Mouse (Mus musculus) bone marrow macrophage, adult 2 months (primary cell): ENCODE results near the gene Clybl.

Source experiments
- CTCF ChIP-seq: IDR thresholded peaks from 2 replicates; pipeline ENCODE4 v1.5.1; 2012; ENCODE audit warnings: low read depth, mild to moderate bottlenecking, low read length, moderate library complexity
- POLR2A ChIP-seq: IDR thresholded peaks from 2 replicates; pipeline ENCODE4 v1.6.1; 2012; ENCODE audit warnings: mild to moderate bottlenecking, low read depth, low read length, borderline replicate concordance

DNA sequence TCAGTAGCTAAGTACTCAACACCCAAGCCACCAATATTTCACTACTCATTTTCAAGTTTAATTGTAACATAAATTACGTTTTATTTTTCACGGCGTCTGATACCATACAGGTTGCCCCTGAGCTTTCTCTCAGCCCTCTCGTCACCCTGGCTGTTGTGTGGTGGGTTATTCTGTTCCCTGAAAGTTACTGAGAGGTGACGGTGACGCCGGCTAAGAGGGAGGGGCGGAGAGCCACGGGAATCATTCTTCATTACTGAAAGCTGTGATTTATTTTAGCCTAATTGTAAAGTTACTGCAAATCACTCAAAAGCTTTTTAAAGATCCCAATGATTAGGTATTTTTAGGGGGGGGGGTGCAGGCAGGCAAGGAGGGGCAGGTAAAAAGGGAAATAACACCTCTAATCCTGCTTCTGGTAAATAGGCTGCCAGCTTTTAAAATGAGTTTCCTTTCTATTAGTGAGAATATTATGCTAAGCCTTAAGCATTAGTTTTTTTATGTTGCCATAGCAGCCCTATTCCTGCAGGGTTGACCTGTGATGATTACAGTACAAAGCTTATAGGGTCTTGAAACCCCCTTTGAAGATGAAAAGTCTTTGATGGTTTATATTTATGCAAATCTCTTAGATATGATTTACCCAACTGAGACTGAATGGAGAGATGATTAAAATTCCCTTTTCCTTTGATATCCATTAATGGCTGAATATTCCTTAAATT lies 192.9 kb downstream of the Clybl start:
- TF ChIP-seq CTCF (no peak), POLR2A (no peak)
